Mouse (Mus musculus) heart, postnatal 10 days (tissue): ENCODE measurements around the gene Tectb. TPM values are rescaled to one million over a fixed set of nuclear protein-coding genes. Genes with fewer than 3 reads are reported as not detected.
"Not testable (repeated sequence)": the region's sequence is repeated elsewhere in the genome, so short reads cannot be mapped to it uniquely, and the experiment has no call there.

ENCODE experiments used
- DNase-seq, 2 experiments: peaks; one replicate each; pipeline ENCODE4 v3.0.0; 2021
- intact Hi-C: fragments of 180-260 bp; cut with DNase I; formaldehyde crosslinking; loops from one replicate; pipeline ENCODE4 v1.15.1; 2025
- total RNA-seq, 2 experiments: library from RNA; stranded (reverse); gene quantifications; 2 replicates each; pipeline ENCODE4 v1.2.3; 2021

Gene Tectb
- under 1 TPM in 1 of 2 experiments, not detected in 1; 0.31 TPM for total RNA-seq

DNA sequence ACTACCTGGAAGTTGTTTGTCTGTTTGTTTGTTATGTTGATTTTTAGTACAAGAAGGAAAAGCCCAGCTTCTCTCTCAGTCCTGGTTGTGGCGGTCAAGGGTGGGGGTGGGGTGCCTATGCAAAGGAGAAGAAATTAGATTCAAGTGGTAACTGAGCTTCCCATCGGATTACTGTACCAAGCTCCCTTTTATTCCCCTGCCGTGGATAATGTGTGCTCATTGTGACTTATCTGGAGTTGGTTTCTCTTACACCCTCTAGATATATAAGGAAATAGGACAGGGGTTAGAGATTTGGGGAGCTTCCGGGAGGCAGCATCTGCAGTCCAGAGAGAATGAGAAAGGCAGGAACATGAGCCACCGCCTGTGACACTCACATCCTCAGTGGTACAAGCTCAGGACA lies at the start of gene Tectb:
TSS of gene Tectb (plus strand) at position 301 of the 400 bp plus-strand sequence.
- intact Hi-C loops, result no loop called here
- DNase-seq, result no peak

GRCm38 (mm10) chr19:55131747-55132146 lies 48.8 kb upstream of the Tectb start:
- DNase-seq, result no peak
- intact Hi-C loops, result no loop called here

GRCm38 (mm10) chr19:55132476-55132875 lies 48.1 kb upstream of the Tectb start:
- DNase-seq, result no peak
- intact Hi-C loops, result no loop called here

- DNase-seq, result no peak
- intact Hi-C loops, result no loop called here
Observed at GRCm38 (mm10) chr19:55134521-55134920, 46.0 kb upstream of the Tectb start.

- DNase-seq, result no peak
- intact Hi-C loops, result no loop called here
Observed at GRCm38 (mm10) chr19:55135918-55136317, 44.6 kb upstream of the Tectb start.

- intact Hi-C loops, result no loop called here
- peak; percentile 82 to 86 for DNase-seq
Observed at GRCm38 (mm10) chr19:55136693-55137427, 43.7 kb upstream of the Tectb start.

DNA sequence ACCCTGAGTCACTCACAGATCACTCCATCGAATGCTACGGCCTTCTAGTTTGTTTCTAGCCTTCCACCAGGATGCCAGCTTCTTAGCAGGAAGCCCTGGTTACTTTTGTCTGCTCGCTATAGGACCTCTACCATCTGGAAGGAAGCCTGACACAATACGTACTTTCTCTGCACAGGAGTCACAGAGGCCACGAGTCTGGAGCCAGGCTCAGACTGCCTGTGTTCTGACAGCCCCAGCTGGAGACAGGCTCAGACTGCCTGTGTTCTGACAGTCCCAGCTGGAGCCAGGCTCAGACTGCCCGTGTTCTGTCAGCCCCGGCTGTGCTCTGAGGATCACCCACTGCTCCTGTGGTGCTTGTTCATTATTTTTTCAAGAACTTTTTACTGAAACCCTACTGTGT lies 42.6 kb upstream of the Tectb start:
- intact Hi-C loops, result no loop called here
- peak; percentile 29 to 42 for DNase-seq

DNA sequence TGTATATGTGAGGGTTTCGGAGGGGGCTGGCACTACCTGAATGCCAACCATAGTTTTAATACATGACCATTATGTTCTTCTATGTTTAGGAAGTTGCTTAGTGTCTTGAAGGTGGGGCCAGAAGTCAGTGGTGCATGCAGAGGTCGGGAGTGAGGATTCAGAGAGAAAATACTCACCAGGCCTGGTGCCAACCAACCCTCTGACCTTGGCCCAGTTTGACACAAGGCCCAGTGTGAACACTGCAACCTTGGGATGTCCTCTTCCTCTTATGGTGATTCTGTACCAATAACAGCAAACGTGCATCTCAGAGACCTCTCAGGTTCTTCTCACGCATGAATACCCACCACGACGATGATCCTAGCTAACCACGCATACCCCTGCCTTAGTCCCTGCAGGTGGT lies 42.0 kb upstream of the Tectb start:
- no peak for DNase-seq
- intact Hi-C loops, result no loop called here

- DNase-seq, result no peak
Observed at GRCm38 (mm10) chr19:55139301-55139700, 41.2 kb upstream of the Tectb start.

GRCm38 (mm10) chr19:55143391-55144300 lies 36.9 kb upstream of the Tectb start:
- intact Hi-C loops, result no loop called here
- no peak for DNase-seq

More at GRCm38 (mm10) chr19:55139301-55139700, 41.2 kb upstream of the Tectb start:
- intact Hi-C loops, result no loop called here

- no peak for DNase-seq
- intact Hi-C loops, result no loop called here
Observed at GRCm38 (mm10) chr19:55144691-55145090, 35.8 kb upstream of the Tectb start.

DNA sequence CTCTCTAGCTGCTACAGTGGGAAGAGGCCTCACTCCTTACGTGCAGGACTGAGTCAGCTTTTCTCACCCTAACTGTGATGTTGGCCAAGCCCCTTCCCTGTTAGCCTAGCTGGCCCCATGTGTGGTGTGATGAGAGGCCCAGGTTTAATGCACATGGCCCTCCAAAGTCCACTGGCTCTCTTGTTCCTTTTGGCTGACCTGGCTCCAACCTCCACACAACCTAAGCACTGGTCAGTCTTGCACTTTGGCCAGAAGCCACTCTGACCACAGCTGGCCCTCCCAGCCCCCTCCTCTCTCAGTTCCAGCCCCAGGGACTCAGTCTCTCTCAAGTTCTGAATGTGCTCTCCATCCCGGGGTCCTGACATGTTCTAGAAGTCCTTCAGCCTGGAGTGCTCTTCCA lies 35.4 kb upstream of the Tectb start:
- intact Hi-C loops, result no loop called here
- no peak for DNase-seq

DNA sequence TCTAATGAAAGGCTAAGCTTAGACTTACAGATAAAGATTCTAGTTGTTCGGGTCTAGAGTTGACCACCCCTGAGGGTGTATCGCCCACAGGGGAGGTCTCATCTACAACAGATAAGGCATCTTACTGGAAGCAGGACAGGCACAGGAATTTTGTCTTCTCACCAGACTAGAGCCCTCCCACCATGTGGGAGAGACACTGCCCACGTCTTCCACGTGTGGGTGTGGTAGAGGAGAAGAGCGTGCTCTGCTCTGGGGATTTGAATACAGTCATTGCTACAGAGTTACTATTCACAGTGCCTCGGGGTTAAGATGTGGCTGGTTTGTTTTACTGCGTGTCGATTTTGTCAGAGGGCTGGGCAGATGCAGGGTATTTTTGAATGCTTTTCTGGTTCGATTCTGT lies 33.0 kb upstream of the Tectb start:
- no peak for DNase-seq
- intact Hi-C loops, result no loop called here

- DNase-seq, result no peak
- intact Hi-C loops, result no loop called here
Observed at GRCm38 (mm10) chr19:55148109-55148508, 32.4 kb upstream of the Tectb start.

GRCm38 (mm10) chr19:55149646-55150045 lies 30.9 kb upstream of the Tectb start:
- no peak for DNase-seq

GRCm38 (mm10) chr19:55152274-55152673 lies 28.3 kb upstream of the Tectb start:
- DNase-seq, intact Hi-C loops: not testable (repeated sequence)

More at GRCm38 (mm10) chr19:55149646-55150045, 30.9 kb upstream of the Tectb start:
- intact Hi-C loops, result no loop called here

DNA sequence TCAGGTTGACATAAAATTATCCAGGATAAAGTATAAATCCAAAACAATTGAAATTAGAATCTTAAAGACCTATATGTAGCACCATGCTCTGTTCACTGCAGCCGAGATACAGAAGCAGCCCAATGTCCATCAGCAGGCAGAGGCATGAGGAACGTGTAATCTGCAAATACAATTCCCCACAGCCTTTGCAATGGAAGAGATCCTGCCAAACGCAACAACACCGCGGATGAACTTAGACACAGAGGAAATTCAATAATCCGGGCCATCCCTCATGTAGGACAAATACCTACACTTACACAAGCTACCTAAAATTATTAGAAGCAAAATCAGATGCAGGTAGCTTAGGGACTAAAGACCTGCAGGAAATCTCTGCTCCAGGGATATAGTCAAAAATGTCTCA lies 27.6 kb upstream of the Tectb start:
- intact Hi-C loops, result no loop called here
- no peak for DNase-seq

DNA sequence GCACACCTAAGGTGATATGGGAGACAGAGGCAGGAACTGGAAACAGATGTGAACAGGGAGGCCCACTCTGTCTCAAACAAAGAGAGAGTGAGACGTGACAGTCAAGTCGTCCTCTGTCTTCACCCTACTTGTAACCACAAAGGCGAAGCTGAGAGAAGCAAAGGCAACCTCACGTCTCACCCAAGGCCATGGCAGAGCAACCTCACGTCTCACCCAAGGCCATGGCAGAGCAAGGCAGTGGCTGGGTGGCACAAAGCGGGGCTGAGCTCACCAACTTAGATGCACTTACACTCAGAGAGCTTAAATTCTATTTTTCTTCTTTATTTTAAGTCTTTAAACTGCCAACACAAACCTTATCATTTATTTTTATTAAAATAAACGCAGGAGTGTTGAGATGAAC lies 23.5 kb upstream of the Tectb start:
- no peak for DNase-seq
- intact Hi-C loops, result no loop called here

GRCm38 (mm10) chr19:55158606-55159005 lies 21.9 kb upstream of the Tectb start:
- intact Hi-C loops, result no loop called here
- DNase-seq, result no peak

GRCm38 (mm10) chr19:55159826-55160225 lies 20.7 kb upstream of the Tectb start:
- no peak for DNase-seq
- intact Hi-C loops, result no loop called here

GRCm38 (mm10) chr19:55162271-55162670 lies 18.3 kb upstream of the Tectb start:
- intact Hi-C loops, result no loop called here
- no peak for DNase-seq

DNA sequence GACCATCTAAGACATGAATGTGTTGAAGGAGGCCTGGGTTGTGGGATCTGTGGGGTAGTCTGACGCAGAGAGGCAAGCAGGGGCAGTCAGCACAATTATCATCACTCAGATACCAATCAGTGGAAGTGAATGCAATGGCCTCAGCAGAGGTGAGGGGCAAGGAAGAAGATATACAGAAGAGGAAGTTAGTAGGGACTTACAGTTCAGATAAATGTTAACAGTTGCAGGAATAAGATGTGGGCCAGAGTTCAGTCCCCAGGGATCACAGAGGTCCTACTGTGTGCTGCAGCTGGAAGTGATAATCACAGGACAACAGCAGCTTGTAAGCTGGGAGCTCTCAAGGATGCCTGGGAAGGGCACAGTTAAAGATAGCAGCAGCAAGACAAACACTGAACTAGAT lies 16.4 kb upstream of the Tectb start:
- intact Hi-C loops, result no loop called here
- DNase-seq, result no peak
